Mouse (Mus musculus) CD4-positive, CD25-positive, alpha-beta regulatory T cell, adult 2 months (primary cell): ENCODE results near the gene Osbpl8.

ENCODE experiments used
- DNase-seq: peaks from one replicate; pipeline ENCODE4 v3.0.0-alpha.2; 2012; ENCODE audit warnings: low read depth, low spot score

Gene Osbpl8

GRCm38 (mm10) chr10:111149761-111150160 lies 14.8 kb upstream of the Osbpl8 start:
- no peak for DNase-seq

DNA sequence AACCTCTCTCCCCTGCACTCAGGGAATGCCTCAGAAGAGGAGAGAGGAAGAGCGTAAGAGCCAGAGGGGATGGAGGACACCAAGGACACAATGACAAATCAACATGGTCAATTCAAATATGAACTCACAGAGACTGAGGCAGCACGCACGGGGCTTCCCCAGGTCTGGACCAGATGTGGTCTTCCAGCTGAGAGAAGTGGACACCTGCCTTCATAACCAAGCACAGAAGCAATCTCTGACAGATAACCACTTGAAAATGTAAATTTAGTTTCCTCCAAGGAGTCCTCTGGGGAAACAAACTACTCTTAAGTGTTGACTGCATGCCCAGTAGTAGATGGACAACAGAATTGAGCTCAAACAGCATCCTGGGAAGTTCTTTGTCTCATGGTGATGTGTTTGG lies 9.5 kb upstream of the Osbpl8 start:
- DNase-seq, result no peak

- no peak for DNase-seq
Measured at GRCm38 (mm10) chr10:111155571-111155970, 9.0 kb upstream of the Osbpl8 start.

- DNase-seq, result peak; percentile 81
Measured at GRCm38 (mm10) chr10:111156394-111157190, 8.0 kb upstream of the Osbpl8 start.

GRCm38 (mm10) chr10:111157241-111157659 lies 7.3 kb upstream of the Osbpl8 start:
- DNase-seq, result peak; percentile 82

DNA sequence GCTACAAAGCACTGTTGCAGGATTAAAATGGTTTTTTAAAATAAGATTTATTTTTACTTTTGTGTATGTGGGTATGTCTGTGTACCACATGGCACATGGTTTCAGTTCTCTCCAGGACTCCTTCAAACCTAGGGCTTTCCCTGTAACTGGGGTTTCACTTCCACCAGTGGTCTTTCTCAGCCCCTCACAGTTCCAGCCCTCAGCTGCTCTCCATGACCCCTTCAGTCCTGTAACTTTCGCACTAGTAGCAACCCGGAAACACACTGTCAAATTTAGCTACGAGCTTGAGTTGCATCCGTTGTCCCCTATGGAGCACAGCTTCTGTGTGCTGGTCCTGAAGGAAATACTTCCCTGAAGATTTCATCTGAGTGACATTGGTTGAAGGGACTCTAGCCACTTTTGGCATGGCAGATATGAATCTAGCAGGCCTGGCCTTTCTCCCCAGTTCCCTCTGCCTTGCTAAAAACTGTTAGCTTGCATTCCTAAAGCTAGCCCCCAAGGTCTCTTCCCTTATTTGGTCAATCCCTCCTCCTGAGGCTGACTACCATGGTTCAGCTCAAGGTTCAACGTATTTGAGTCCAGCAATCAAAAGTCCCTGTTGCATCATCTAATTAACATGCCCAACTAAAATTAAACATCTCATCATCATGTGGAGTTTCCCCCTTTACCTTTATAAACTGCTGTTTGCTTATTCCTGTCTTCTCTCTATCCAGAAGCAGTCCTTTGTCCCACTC lies 4.6 kb upstream of the Osbpl8 start:
- DNase-seq, result no peak

- DNase-seq, result no peak
Measured at GRCm38 (mm10) chr10:111160540-111160939, 4.0 kb upstream of the Osbpl8 start.

GRCm38 (mm10) chr10:111161373-111161772 lies 3.2 kb upstream of the Osbpl8 start:
- DNase-seq, result no peak

- no peak for DNase-seq
Measured at GRCm38 (mm10) chr10:111163025-111163424, 1.5 kb upstream of the Osbpl8 start.

- DNase-seq, result peak; percentile 28
Measured at GRCm38 (mm10) chr10:111163601-111164240, 831 bp upstream of the Osbpl8 start.

DNA sequence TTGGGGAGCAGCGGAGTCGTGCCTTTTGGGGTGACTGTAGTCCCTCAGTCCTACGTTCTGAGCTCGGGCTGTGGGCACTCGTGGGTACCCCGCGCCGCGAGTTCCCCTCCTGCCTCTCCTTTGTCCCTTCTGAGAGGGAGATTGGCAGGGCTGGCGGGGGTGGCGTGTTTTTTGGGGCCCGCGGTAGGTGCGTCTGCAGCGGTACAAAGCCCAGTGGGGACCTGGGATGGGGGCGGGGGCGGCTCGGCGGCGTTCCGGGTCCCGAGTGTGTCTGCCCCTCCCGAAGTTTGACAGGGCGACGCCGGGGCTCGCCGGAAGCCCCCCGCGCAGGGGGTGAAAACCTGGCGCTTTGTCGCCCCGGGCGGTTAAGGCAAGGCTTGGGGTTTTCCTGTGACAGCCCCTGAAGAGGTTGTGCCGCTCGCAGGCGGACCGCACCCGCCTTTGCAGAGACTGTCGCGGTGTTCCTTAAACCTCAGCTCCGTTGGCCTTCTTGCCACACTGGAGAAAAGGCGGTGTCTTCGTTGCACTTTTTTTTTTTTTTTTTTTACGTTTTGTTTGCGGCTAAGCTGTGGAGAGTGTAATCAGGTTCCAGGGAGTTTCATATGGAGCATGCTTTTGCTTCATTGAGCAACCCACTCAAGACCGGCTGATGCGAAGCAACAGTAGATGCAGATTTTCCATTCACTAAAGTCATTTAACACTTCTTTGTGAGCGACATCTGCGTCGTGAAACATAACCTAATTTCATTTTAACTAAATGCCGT lies 848 bp downstream of the Osbpl8 start:
- peak; percentile 85 for DNase-seq

GRCm38 (mm10) chr10:111166057-111166841 lies 1.7 kb downstream of the Osbpl8 start:
- DNase-seq, result no peak

GRCm38 (mm10) chr10:111167444-111167843 lies 2.9 kb downstream of the Osbpl8 start:
- no peak for DNase-seq

GRCm38 (mm10) chr10:111168305-111168704 lies 3.8 kb downstream of the Osbpl8 start:
- DNase-seq, result no peak

- DNase-seq, result peak; percentile 65
Measured at GRCm38 (mm10) chr10:111171246-111171934, 6.8 kb downstream of the Osbpl8 start.

DNA sequence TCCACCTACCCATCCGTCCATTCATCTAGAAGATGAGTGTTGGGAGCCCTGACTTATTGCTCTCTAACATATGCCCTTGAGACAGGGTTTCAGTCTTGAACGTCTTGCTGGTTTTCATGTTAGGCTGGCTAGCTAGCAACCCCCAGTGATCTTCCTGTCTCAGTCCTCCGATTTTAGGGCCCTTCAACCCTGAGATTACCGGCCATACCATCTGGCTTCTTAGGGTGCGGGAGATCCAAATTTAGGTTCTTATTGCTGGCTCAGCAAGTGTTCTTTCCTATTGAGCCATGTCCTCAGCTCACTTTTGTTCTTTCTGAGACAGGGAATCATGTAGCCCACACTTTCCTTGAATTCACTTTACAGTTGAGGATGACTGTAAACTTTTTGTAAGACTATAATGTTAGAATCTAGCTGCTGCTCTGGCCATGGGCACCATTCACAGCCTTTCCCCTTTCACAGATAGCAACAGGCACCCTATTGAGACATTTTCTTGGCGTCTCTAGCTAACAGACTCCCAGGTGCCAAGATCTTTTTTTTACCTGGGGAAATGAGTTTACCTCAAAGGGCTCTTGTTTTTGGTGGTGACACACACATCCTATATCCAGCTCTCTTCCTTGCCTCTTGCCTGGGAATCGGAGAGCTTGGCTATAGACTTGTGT lies 9.2 kb downstream of the Osbpl8 start:
- no peak for DNase-seq

GRCm38 (mm10) chr10:111177336-111177735 lies 12.8 kb downstream of the Osbpl8 start:
- no peak for DNase-seq

GRCm38 (mm10) chr10:111178024-111178423 lies 13.5 kb downstream of the Osbpl8 start:
- no peak for DNase-seq

DNA sequence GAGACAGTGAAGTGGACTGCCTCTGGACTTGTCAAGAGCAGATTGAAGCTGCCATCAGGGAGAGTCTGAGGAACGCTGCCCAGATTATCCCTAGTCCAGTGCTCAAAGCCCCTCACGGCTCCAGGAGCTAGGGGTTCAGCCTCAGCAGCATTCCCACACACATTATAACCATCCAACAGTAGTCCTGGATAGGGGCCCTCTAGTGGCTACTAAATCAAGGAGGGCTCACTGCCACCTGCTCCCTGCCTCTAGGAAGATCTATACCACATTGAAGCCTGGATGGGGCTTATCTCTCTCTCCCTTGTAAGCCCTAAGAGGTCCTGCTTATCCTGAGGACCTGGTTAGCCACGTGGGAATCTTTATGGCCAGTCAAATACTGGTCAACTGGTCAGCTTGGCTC lies 16.1 kb downstream of the Osbpl8 start:
- DNase-seq, result no peak
